Mouse (Mus musculus) myocyte (in vitro differentiated cells): ENCODE data around the gene a. TPM values are rescaled to one million over a fixed set of nuclear protein-coding genes. Genes with fewer than 3 reads are reported as not detected.

ENCODE experiments used
- H3K27me3 ChIP-seq: one replicate; pipeline ENCODE4 v1.6.1; 2011; ENCODE audit not compliant: control insufficient read depth, insufficient read depth, insufficient read length
- H3K36me3 ChIP-seq: one replicate; pipeline ENCODE4 v1.6.1; 2011; ENCODE audit not compliant: control insufficient read depth, insufficient read depth
- H3K4me2 ChIP-seq: one replicate; pipeline ENCODE4 v1.6.1; 2011; ENCODE audit warnings: low read depth, control low read depth
- H3K4me3 ChIP-seq: one replicate; pipeline ENCODE4 v1.5.1; 2011; ENCODE audit warnings: mild to moderate bottlenecking, control low read depth, moderate library complexity
- H3K79me2 ChIP-seq: one replicate; pipeline ENCODE4 v1.6.1; 2011; ENCODE audit not compliant: control insufficient read depth, insufficient read depth
- H3ac ChIP-seq: one replicate; pipeline ENCODE4 v1.6.1; 2011; ENCODE audit not compliant: control insufficient read depth, insufficient read length
- CEBPB ChIP-seq: IDR thresholded peaks from 2 replicates; pipeline ENCODE4 v1.6.1; 2011; ENCODE audit warnings: mild to moderate bottlenecking, moderate library complexity; ENCODE audit not compliant: poor library complexity, insufficient read depth, severe bottlenecking
- E2F4 ChIP-seq: IDR thresholded peaks from one replicate; pipeline ENCODE4 v1.6.1; 2011; ENCODE audit warnings: mild to moderate bottlenecking, control low read depth, moderate library complexity; ENCODE audit not compliant: insufficient read depth
- MAX ChIP-seq: IDR thresholded peaks from one replicate; pipeline ENCODE4 v1.6.1; 2011; ENCODE audit warnings: low read depth, mild to moderate bottlenecking, control low read depth
- MYOD1 ChIP-seq, 3 experiments: IDR thresholded peaks; one replicate each; pipeline ENCODE4 v1.6.1; 2011; ENCODE audit warnings: control low read depth in 2 of 3, low read depth in 2 of 3, mild to moderate bottlenecking in 2 of 3, moderate library complexity in 1 of 3; ENCODE audit not compliant: insufficient read length in 2 of 3, control insufficient read depth in 1 of 3
- MYOG ChIP-seq, 3 experiments: IDR thresholded peaks; one replicate each; pipeline ENCODE4 v1.6.1; 2011; ENCODE audit warnings: control low read depth in 2 of 3, low read depth in 2 of 3, mild to moderate bottlenecking in 2 of 3; ENCODE audit not compliant: insufficient read length in 2 of 3, control insufficient read depth in 1 of 3, insufficient read depth in 1 of 3
- POLR2A ChIP-seq: IDR thresholded peaks from one replicate; pipeline ENCODE4 v1.6.1; 2011; ENCODE audit warnings: low read depth, mild to moderate bottlenecking, control low read depth, moderate library complexity; ENCODE audit not compliant: insufficient read length
- POLR2AphosphoS2 ChIP-seq: IDR thresholded peaks from one replicate; pipeline ENCODE4 v1.6.1; 2011; ENCODE audit warnings: low read depth, control low read depth; ENCODE audit not compliant: insufficient read length
- REST ChIP-seq: IDR thresholded peaks from one replicate; pipeline ENCODE4 v1.6.1; 2011; ENCODE audit warnings: mild to moderate bottlenecking, control low read depth, moderate library complexity; ENCODE audit not compliant: insufficient read depth, insufficient read length
- SRF ChIP-seq: IDR thresholded peaks from one replicate; pipeline ENCODE4 v1.6.1; 2011; ENCODE audit warnings: low read depth; ENCODE audit not compliant: control insufficient read depth, insufficient read length
- TCF12 ChIP-seq: IDR thresholded peaks from one replicate; pipeline ENCODE4 v1.6.1; 2011; ENCODE audit warnings: mild to moderate bottlenecking, control low read depth; ENCODE audit not compliant: poor library complexity, insufficient read depth, severe bottlenecking
- TCF3 ChIP-seq: IDR thresholded peaks from one replicate; pipeline ENCODE4 v1.6.1; 2011; ENCODE audit warnings: low read depth, control low read depth; ENCODE audit not compliant: insufficient read length
- USF1 ChIP-seq: IDR thresholded peaks from one replicate; pipeline ENCODE4 v1.6.1; 2011; ENCODE audit warnings: low read depth, mild to moderate bottlenecking, control low read depth, moderate library complexity
- polyA plus RNA-seq: library from polyadenylated mRNA; unstranded; fragments of >200 nt; fragmentation: generic; extraction: Trizol; gene quantifications from one replicate; pipeline ENCODE4 v1.2.1, GENCODE M21; 2012; ENCODE audit warnings: missing spikeins

a gene
- not detected for polyA plus RNA-seq

- peak; percentile 56 for TF ChIP-seq REST
- no peak for TF ChIP-seq CEBPB
- TF ChIP-seq USF1, result no peak
- no peak for TF ChIP-seq SRF
- TF ChIP-seq TCF3, result no peak
- TF ChIP-seq MYOD1 (IDR thresholded peaks at IDR 0.05; ENCODE audit: control insufficient read depth in 1 of 3, insufficient read length in 2 of 3, low read depth in 2 of 3), result peak in 1 of 3 experiments; percentile 38
- peak in 1 of 3 experiments; percentile 10 for TF ChIP-seq MYOG (IDR thresholded peaks at IDR 0.05; ENCODE audit: control insufficient read depth in 1 of 3, insufficient read depth in 1 of 3, insufficient read length in 2 of 3, low read depth in 2 of 3)
- TF ChIP-seq MAX, result no peak
- no peak for TF ChIP-seq TCF12
- TF ChIP-seq E2F4, result peak; percentile 12
- TF ChIP-seq POLR2A, result peak; percentile 99
- peak; percentile 98 for TF ChIP-seq POLR2AphosphoS2
- Histone ChIP-seq H3K27me3 (no peaks in the 10 kb centered on the region), H3K79me2 (peaks cover 42% of the 10 kb centered on the region), H3K4me3 (peak within 1 kb of the TSS; percentile 92), H3K4me2 (peak within 1 kb of the TSS; percentile 99), H3ac (peak within 1 kb of the TSS; percentile 81), H3K36me3 (no peaks in the 10 kb centered on the region)
Observed at GRCm38 (mm10) chr2:154790656-154791483, at the start of gene a, which contains the start of gene Raly. Gene a, plus strand, starts transcription at chr2:154791402. Gene Raly, plus strand, starts transcription at chr2:154791096.

GRCm38 (mm10) chr2:154742911-154743819 lies 48.0 kb upstream of the a start:
- no peaks in the 10 kb centered on the region for H3K27me3 ChIP-seq
- no peaks in the 10 kb centered on the region for H3K79me2 ChIP-seq
- no peaks in the 10 kb centered on the region for H3K36me3 ChIP-seq
- no peak overlapping the region for H3K4me3 ChIP-seq
- no peak overlapping the region for H3ac ChIP-seq
- no peak for TF ChIP-seq MAX
- TF ChIP-seq USF1, result no peak
- TF ChIP-seq TCF12, result no peak
- TF ChIP-seq MYOG (IDR thresholded peaks at IDR 0.05; ENCODE audit: control insufficient read depth in 1 of 3, insufficient read depth in 1 of 3, insufficient read length in 2 of 3, low read depth in 2 of 3), result no peak
- TF ChIP-seq CEBPB, result no peak
- no peak for TF ChIP-seq SRF
- no peak for TF ChIP-seq E2F4
- no peak for TF ChIP-seq POLR2A
- no peak for TF ChIP-seq REST
- TF ChIP-seq MYOD1 (IDR thresholded peaks at IDR 0.05; ENCODE audit: control insufficient read depth in 1 of 3, insufficient read length in 2 of 3, low read depth in 2 of 3), result no peak
- TF ChIP-seq POLR2AphosphoS2, result no peak
- no peak for TF ChIP-seq TCF3
- no peak overlapping the region for H3K4me2 ChIP-seq

GRCm38 (mm10) chr2:154743915-154744314 lies 47.3 kb upstream of the a start:
- Histone ChIP-seq H3ac (no peak overlapping the region), H3K27me3 (no peaks in the 10 kb centered on the region), H3K4me3 (no peak overlapping the region), H3K4me2 (no peak overlapping the region), H3K79me2 (no peaks in the 10 kb centered on the region), H3K36me3 (no peaks in the 10 kb centered on the region)
- no peak for TF ChIP-seq POLR2A
- TF ChIP-seq CEBPB, result no peak
- TF ChIP-seq POLR2AphosphoS2, result no peak
- TF ChIP-seq MYOD1 (IDR thresholded peaks at IDR 0.05; ENCODE audit: control insufficient read depth in 1 of 3, insufficient read length in 2 of 3, low read depth in 2 of 3), result no peak
- no peak for TF ChIP-seq SRF
- no peak for TF ChIP-seq E2F4
- no peak for TF ChIP-seq REST
- no peak for TF ChIP-seq TCF12
- no peak for TF ChIP-seq TCF3
- TF ChIP-seq USF1, result no peak

DNA sequence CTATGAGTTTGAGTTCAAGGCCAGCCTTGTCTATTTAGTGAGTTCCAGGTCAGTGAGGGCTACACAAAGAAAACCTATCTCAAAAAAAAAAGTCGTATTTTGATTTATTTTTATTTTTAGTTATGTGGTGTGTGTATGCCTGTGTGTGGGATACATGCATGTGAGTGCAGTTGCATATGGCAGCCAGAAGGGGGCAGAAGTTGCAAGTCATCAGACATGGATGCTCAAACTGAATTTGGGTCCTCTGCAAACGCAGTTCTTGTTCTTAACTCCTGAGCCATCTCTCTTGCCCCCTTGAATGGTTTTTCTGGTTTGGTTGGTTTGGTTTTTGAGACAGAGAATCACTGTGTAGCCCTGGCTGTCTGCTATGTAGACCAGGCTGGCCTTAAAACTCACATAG lies 42.8 kb upstream of the a start:
- no peak overlapping the region for H3ac ChIP-seq
- no peak for TF ChIP-seq TCF12
- TF ChIP-seq TCF3, result no peak
- no peak for TF ChIP-seq USF1
- no peak for TF ChIP-seq MYOD1 (IDR thresholded peaks at IDR 0.05; ENCODE audit: control insufficient read depth in 1 of 3, insufficient read length in 2 of 3, low read depth in 2 of 3)
- TF ChIP-seq SRF, result no peak
- no peak for TF ChIP-seq MYOG (IDR thresholded peaks at IDR 0.05; ENCODE audit: control insufficient read depth in 1 of 3, insufficient read depth in 1 of 3, insufficient read length in 2 of 3, low read depth in 2 of 3)
- TF ChIP-seq REST, result no peak
- TF ChIP-seq E2F4, result no peak
- TF ChIP-seq POLR2AphosphoS2, result no peak
- TF ChIP-seq POLR2A, result no peak
- no peak for TF ChIP-seq MAX
- TF ChIP-seq CEBPB, result no peak
- no peaks in the 10 kb centered on the region for H3K79me2 ChIP-seq
- H3K36me3 ChIP-seq, result no peaks in the 10 kb centered on the region
- H3K4me2 ChIP-seq, result no peak overlapping the region
- no peaks in the 10 kb centered on the region for H3K27me3 ChIP-seq
- no peak overlapping the region for H3K4me3 ChIP-seq
